Mouse (Mus musculus) stomach, embryonic 14.5 days (tissue): ENCODE results near the gene Rarg. TPM values are rescaled to one million over a fixed set of nuclear protein-coding genes. Genes with fewer than 3 reads are reported as not detected.
"Not testable (repeated sequence)": the region's sequence is repeated elsewhere in the genome, so short reads cannot be mapped to it uniquely, and the experiment has no call there.

Source experiments
- ATAC-seq: fragments of 200-750 bp; cut with Nextera tagmentation; 2 replicates; pipeline ENCODE4 v1.8.0; 2017; ENCODE audit warnings: low read depth, moderate TSS enrichment; ENCODE audit not compliant: insufficient number of reproducible peaks, insufficient read depth, low FRiP score
- H3K27ac ChIP-seq: fragments of 300-500 bp; sonication (generic); 2 replicates; pipeline ENCODE4 v1.5.1; 2014; ENCODE audit warnings: mild to moderate bottlenecking, low read length, moderate library complexity, mixed read lengths
- H3K27me3 ChIP-seq: fragments of 300-500 bp; sonication (generic); 2 replicates; pipeline ENCODE4 v1.6.1; 2014; ENCODE audit warnings: low read length, control low read depth, mixed read lengths; ENCODE audit not compliant: control insufficient read depth, insufficient read depth
- H3K36me3 ChIP-seq: fragments of 300-500 bp; sonication (generic); 2 replicates; pipeline ENCODE4 v1.6.1; 2014; ENCODE audit warnings: mild to moderate bottlenecking, control low read depth, low read length, moderate library complexity, mixed read lengths; ENCODE audit not compliant: control insufficient read depth, insufficient read depth
- H3K4me1 ChIP-seq: fragments of 300-500 bp; sonication (generic); 2 replicates; pipeline ENCODE4 v1.6.1; 2014; ENCODE audit warnings: low read length, control low read depth, mixed read lengths; ENCODE audit not compliant: control insufficient read depth, insufficient read depth
- H3K4me2 ChIP-seq: fragments of 300-500 bp; sonication (generic); replicated peaks from 2 replicates; pipeline ENCODE4 v1.6.1; 2014; ENCODE audit warnings: low read depth, low read length, control low read depth
- H3K4me3 ChIP-seq: fragments of 300-500 bp; sonication (generic); 2 replicates; pipeline ENCODE4 v1.5.1; 2014; ENCODE audit warnings: low read depth, low read length, control low read depth
- H3K9ac ChIP-seq: fragments of 300-500 bp; sonication (generic); replicated peaks from 2 replicates; pipeline ENCODE4 v1.6.1; 2014; ENCODE audit warnings: low read depth, mild to moderate bottlenecking, control low read depth, low read length, moderate library complexity, mixed read lengths
- H3K9me3 ChIP-seq: fragments of 300-500 bp; sonication (generic); 2 replicates; pipeline ENCODE4 v1.6.1; 2016; ENCODE audit warnings: low read depth, low read length, control low read depth; ENCODE audit not compliant: control insufficient read depth
- WGBS: fragments of 180-500 bp; shearing (Covaris S2); extraction: QIAGEN DNeasy Blood & Tissue Kit; methylation state at CpG from one replicate; pipeline ENCODE4 v1.1.7; 2014; 5-methylcytosine and 5-hydroxymethylcytosine counted together
- polyA plus RNA-seq: library from polyadenylated mRNA; unstranded; fragments of >200 nt; fragmentation: Nextera tagmentation; extraction: Ambion mirVana; gene quantifications from 2 replicates; pipeline ENCODE4 v1.2.1, GENCODE M21; 2014

Gene Rarg
- polyA plus RNA-seq, 1 experiment from 2014 or later: 40.5 TPM

GRCm38 (mm10) chr15:102238543-102239259, 18.6 kb downstream of the Rarg start:
- Histone ChIP-seq H3K27ac (no peak overlapping the region), H3K4me2 (no peak overlapping the region), H3K4me1 (peaks cover 38% of the 10 kb centered on the region), H3K4me3 (no peak overlapping the region), H3K9ac (no peak overlapping the region), H3K9me3 (no peaks in the 10 kb centered on the region), H3K36me3 (peaks cover 18% of the 10 kb centered on the region), H3K27me3 (no peaks in the 10 kb centered on the region)
- WGBS: 85% methylated on average over 14 of the region's 14 CpGs
- no peak for ATAC-seq

- Histone ChIP-seq H3K4me3 (no peak overlapping the region), H3K4me1 (peaks cover 28% of the 10 kb centered on the region), H3K27ac (peak overlapping the region; percentile 73), H3K36me3 (peaks cover 18% of the 10 kb centered on the region), H3K4me2 (peak overlapping the region; percentile 27), H3K27me3 (no peaks in the 10 kb centered on the region), H3K9me3 (no peaks in the 10 kb centered on the region), H3K9ac (no peak overlapping the region; the same call in 1 of the 2 replicates)
- ATAC-seq: peak; percentile 77
- 13% methylated on average over 21 of the region's 21 CpGs for WGBS
These were observed 21.8 kb downstream of the Rarg start for GRCm38 (mm10) chr15:102235371-102236027.

GRCm38 (mm10) chr15:102233896-102234295, 23.4 kb downstream of the Rarg start:
- no peak for ATAC-seq
- H3K36me3 ChIP-seq: peaks cover 18% of the 10 kb centered on the region
- WGBS: 22% methylated on average over 2 of the region's 2 CpGs

GRCm38 (mm10) chr15:102232764-102233163, 24.6 kb downstream of the Rarg start:
- 84% methylated on average over 7 of the region's 7 CpGs for WGBS
- Histone ChIP-seq H3K9ac (no peak overlapping the region), H3K9me3 (no peaks in the 10 kb centered on the region), H3K27ac (no peak overlapping the region), H3K36me3 (peaks cover 11% of the 10 kb centered on the region), H3K4me2 (no peak overlapping the region), H3K27me3 (no peaks in the 10 kb centered on the region), H3K4me3 (no peak overlapping the region), H3K4me1 (peaks cover 28% of the 10 kb centered on the region)
- no peak for ATAC-seq

More at GRCm38 (mm10) chr15:102233896-102234295, 23.4 kb downstream of the Rarg start:
- Histone ChIP-seq H3K4me2 (no peak overlapping the region), H3K4me3 (no peak overlapping the region), H3K27ac (peak overlapping the region; percentile 73; the same call in 1 of the 2 replicates), H3K27me3 (no peaks in the 10 kb centered on the region), H3K9ac (no peak overlapping the region), H3K4me1 (peaks cover 28% of the 10 kb centered on the region), H3K9me3 (no peaks in the 10 kb centered on the region)

GRCm38 (mm10) chr15:102231748-102232147, 25.6 kb downstream of the Rarg start, which contains the start of gene Itgb7:
Gene Itgb7, minus strand, starts transcription at chr15:102231944.
- H3K27ac ChIP-seq: no peak within 1 kb of the TSS
- no peak within 1 kb of the TSS for H3K4me3 ChIP-seq
- H3K36me3 ChIP-seq: peaks cover 5% of the 10 kb centered on the region
- ATAC-seq: 0 out of 2 replicates have a peak, but pooled peaks have one; percentile 42
- H3K4me1 ChIP-seq: peaks cover 28% of the 10 kb centered on the region
- H3K9me3 ChIP-seq: no peaks in the 10 kb centered on the region
- 0 out of 2 replicates have a peak within 1 kb of the TSS, but pooled peaks have one; percentile 3 for H3K4me2 ChIP-seq
- WGBS: 27% methylated on average over 6 of the region's 6 CpGs
- H3K9ac ChIP-seq: no peak within 1 kb of the TSS
- H3K27me3 ChIP-seq: no peaks in the 10 kb centered on the region

- no peak for ATAC-seq
- H3K9ac ChIP-seq: no peak overlapping the region
- no peaks in the 10 kb centered on the region for H3K9me3 ChIP-seq
- no peak overlapping the region for H3K4me2 ChIP-seq
- no peaks in the 10 kb centered on the region for H3K27me3 ChIP-seq
- H3K4me3 ChIP-seq: no peak overlapping the region
- no peaks in the 10 kb centered on the region; the same call in 1 of the 2 replicates for H3K36me3 ChIP-seq
- H3K4me1 ChIP-seq: peaks cover 22% of the 10 kb centered on the region
- WGBS: 77% methylated on average over 17 of the region's 17 CpGs
- no peak overlapping the region for H3K27ac ChIP-seq
These were observed 26.7 kb downstream of the Rarg start for GRCm38 (mm10) chr15:102230408-102231321.

GRCm38 (mm10) chr15:102225619-102226018, 31.7 kb downstream of the Rarg start:
- H3K27ac ChIP-seq, ATAC-seq, H3K4me1 ChIP-seq, H3K9ac ChIP-seq, H3K27me3 ChIP-seq, H3K36me3 ChIP-seq, H3K4me3 ChIP-seq, H3K4me2 ChIP-seq, H3K9me3 ChIP-seq: not testable (repeated sequence)
- 80% methylated on average over 5 of the region's 6 CpGs for WGBS
